Mouse (Mus musculus) embryo, embryonic 11.5 days (tissue): Measurements from ENCODE around the gene Dlat.

Experiments used
- DNase-seq: peaks from one replicate; pipeline ENCODE4 v3.0.0-alpha.2; 2012; ENCODE audit warnings: low read depth, low spot score

The Dlat gene

GRCm38 (mm10) chr9:50593544-50593943 is 66.0 kb downstream of the Dlat start:
- no peak for DNase-seq

GRCm38 (mm10) chr9:50592955-50593354 is 66.6 kb downstream of the Dlat start:
- no peak for DNase-seq

- no peak for DNase-seq
Observed at GRCm38 (mm10) chr9:50590856-50591518, 68.6 kb downstream of the Dlat start.

GRCm38 (mm10) chr9:50586955-50587354 is 72.6 kb downstream of the Dlat start:
- DNase-seq = no peak

- DNase-seq = no peak
Observed at GRCm38 (mm10) chr9:50585145-50585818, 74.3 kb downstream of the Dlat start.
